Mouse (Mus musculus) lung, postnatal 0 days (tissue): ENCODE data around the gene Prim2.

ENCODE experiments used
- CTCF ChIP-seq: IDR thresholded peaks from 2 replicates; pipeline ENCODE4 v1.5.1; 2016; ENCODE audit warnings: antibody characterized with exemption, mild to moderate bottlenecking
- EP300 ChIP-seq: IDR thresholded peaks from 2 replicates; pipeline ENCODE4 v1.6.1; 2016; ENCODE audit warnings: antibody characterized with exemption, mild to moderate bottlenecking, control low read depth

- TF ChIP-seq CTCF (no peak), EP300 (no peak)
These were observed 138.3 kb downstream of the Prim2 start for GRCm38 (mm10) chr1:33531097-33531856.
